Mouse (Mus musculus) intestine, postnatal 0 days (tissue): ENCODE results near the gene Rgs17. TPM values are rescaled to one million over a fixed set of nuclear protein-coding genes. Genes with fewer than 3 reads are reported as not detected.

Experiments
- ATAC-seq: fragments of 200-750 bp; cut with Nextera tagmentation; 2 replicates; pipeline ENCODE4 v1.8.0; 2017; ENCODE audit warnings: mild to moderate bottlenecking, moderate TSS enrichment, moderate library complexity
- H3K27ac ChIP-seq: fragments of 300-500 bp; sonication (generic); 2 replicates; pipeline ENCODE4 v1.5.1; 2014; ENCODE audit warnings: mild to moderate bottlenecking, low read depth, low read length, moderate library complexity
- H3K27me3 ChIP-seq: fragments of 300-500 bp; sonication (generic); replicated peaks from 2 replicates; pipeline ENCODE4 v1.6.1; 2014; ENCODE audit warnings: low read length, mixed read lengths; ENCODE audit not compliant: control insufficient read depth, insufficient read depth
- H3K36me3 ChIP-seq: fragments of 300-500 bp; sonication (generic); 2 replicates; pipeline ENCODE4 v1.6.1; 2014; ENCODE audit warnings: mild to moderate bottlenecking, moderate library complexity; ENCODE audit not compliant: control insufficient read depth, insufficient read depth
- H3K4me1 ChIP-seq: fragments of 300-500 bp; sonication (generic); replicated peaks from 2 replicates; pipeline ENCODE4 v1.6.1; 2014; ENCODE audit warnings: antibody characterized with exemption, low read length, mixed read lengths; ENCODE audit not compliant: control insufficient read depth, insufficient read depth
- H3K4me2 ChIP-seq: fragments of 300-500 bp; sonication (generic); replicated peaks from 2 replicates; pipeline ENCODE4 v1.6.1; 2014; ENCODE audit warnings: low read depth, mild to moderate bottlenecking, moderate library complexity
- H3K4me3 ChIP-seq: fragments of 300-500 bp; sonication (generic); 2 replicates; pipeline ENCODE4 v1.5.1; 2014; ENCODE audit warnings: low read depth, low read length
- H3K9ac ChIP-seq: fragments of 300-500 bp; sonication (generic); 2 replicates; pipeline ENCODE4 v1.6.1; 2014; ENCODE audit warnings: mild to moderate bottlenecking, low read depth, low read length
- H3K9me3 ChIP-seq: fragments of 300-500 bp; sonication (generic); 2 replicates; pipeline ENCODE4 v1.6.1; 2016; ENCODE audit warnings: mixed run types; ENCODE audit not compliant: control insufficient read depth
- CTCF ChIP-seq: sonication (generic); IDR thresholded peaks from 2 replicates; pipeline ENCODE4 v1.5.1; 2016; ENCODE audit warnings: low read depth, mild to moderate bottlenecking, control low read depth, antibody characterized with exemption, moderate library complexity
- WGBS: fragments of 180-500 bp; shearing (Covaris S2); extraction: QIAGEN DNeasy Blood & Tissue Kit; methylation state at CpG from one replicate; pipeline ENCODE4 v1.1.7; 2014; 5-methylcytosine and 5-hydroxymethylcytosine counted together
- polyA plus RNA-seq: library from polyadenylated mRNA; unstranded; fragments of >200 nt; fragmentation: Nextera tagmentation; extraction: Ambion mirVana; gene quantifications from 2 replicates; pipeline ENCODE4 v1.2.1, GENCODE M21; 2015

The Rgs17 gene
- polyA plus RNA-seq, 1 experiment from 2014 or later = 1.3 TPM

- peak overlapping the region; percentile 93 for H3K27ac ChIP-seq
- under 1% methylated on average over 37 of the region's 37 CpGs for WGBS
- H3K36me3 ChIP-seq = peaks cover 15% of the 10 kb centered on the region
- TF ChIP-seq CTCF = no peak
- no peaks in the 10 kb centered on the region for H3K27me3 ChIP-seq
- H3K4me3 ChIP-seq = peak overlapping the region; percentile 90
- peak; percentile 24 for ATAC-seq
- H3K4me1 ChIP-seq = no peaks in the 10 kb centered on the region; the same call in 1 of the 2 replicates
- no peaks in the 10 kb centered on the region for H3K9me3 ChIP-seq
- peak overlapping the region; percentile 85 for H3K4me2 ChIP-seq
- peak overlapping the region; percentile 88 for H3K9ac ChIP-seq
These were observed 98.9 kb downstream of the Rgs17 start for GRCm38 (mm10) chr10:5823291-5823739.

GRCm38 (mm10) chr10:5818772-5819171 is 103.4 kb downstream of the Rgs17 start:
- H3K36me3 ChIP-seq = peaks cover 39% of the 10 kb centered on the region

GRCm38 (mm10) chr10:5815968-5816367 is 106.2 kb downstream of the Rgs17 start:
- WGBS = 100% methylated on average over 2 of the region's 2 CpGs
- no peak overlapping the region for H3K9ac ChIP-seq
- H3K36me3 ChIP-seq = peaks cover 61% of the 10 kb centered on the region
- H3K27ac ChIP-seq = no peak overlapping the region
- H3K9me3 ChIP-seq = no peaks in the 10 kb centered on the region
- H3K27me3 ChIP-seq = no peaks in the 10 kb centered on the region
- H3K4me3 ChIP-seq = no peak overlapping the region
- H3K4me1 ChIP-seq = no peaks in the 10 kb centered on the region
- no peak for TF ChIP-seq CTCF
- ATAC-seq = no peak
- no peak overlapping the region for H3K4me2 ChIP-seq

More at GRCm38 (mm10) chr10:5818772-5819171, 103.4 kb downstream of the Rgs17 start:
- no peak for TF ChIP-seq CTCF
- ATAC-seq = no peak
- H3K4me2 ChIP-seq = no peak overlapping the region
- no peak overlapping the region for H3K9ac ChIP-seq
- WGBS = 78% methylated on average over 3 of the region's 3 CpGs
- H3K27me3 ChIP-seq = no peaks in the 10 kb centered on the region
- no peak overlapping the region for H3K4me3 ChIP-seq
- H3K9me3 ChIP-seq = no peaks in the 10 kb centered on the region
- no peak overlapping the region for H3K27ac ChIP-seq
- no peaks in the 10 kb centered on the region; the same call in 1 of the 2 replicates for H3K4me1 ChIP-seq

GRCm38 (mm10) chr10:5813724-5814123 is 108.5 kb downstream of the Rgs17 start:
- Histone ChIP-seq H3K36me3 (peaks cover 50% of the 10 kb centered on the region), H3K9ac (no peak overlapping the region)
- TF ChIP-seq CTCF = no peak

GRCm38 (mm10) chr10:5807683-5808082 is 114.5 kb downstream of the Rgs17 start:
- H3K9me3 ChIP-seq = no peaks in the 10 kb centered on the region
- peak overlapping the region; percentile 69 for H3K27ac ChIP-seq
- H3K4me3 ChIP-seq = no peak overlapping the region
- peaks cover 7% of the 10 kb centered on the region; the same call in 1 of the 2 replicates for H3K4me1 ChIP-seq
- TF ChIP-seq CTCF = no peak
- H3K27me3 ChIP-seq = no peaks in the 10 kb centered on the region
- no peak overlapping the region for H3K9ac ChIP-seq
- 0 out of 2 replicates have a peak overlapping the region, but pooled peaks have one; percentile 13 for H3K4me2 ChIP-seq
- peak; percentile 16 for ATAC-seq
- 42% methylated on average over 2 of the region's 2 CpGs for WGBS
- peaks cover 12% of the 10 kb centered on the region for H3K36me3 ChIP-seq

More at GRCm38 (mm10) chr10:5813724-5814123, 108.5 kb downstream of the Rgs17 start:
- no peak overlapping the region; the same call in 1 of the 2 replicates for H3K27ac ChIP-seq
- no peaks in the 10 kb centered on the region for H3K27me3 ChIP-seq
- no peak overlapping the region for H3K4me2 ChIP-seq
- WGBS = 62% methylated on average over 11 of the region's 11 CpGs
- H3K9me3 ChIP-seq = no peaks in the 10 kb centered on the region
- no peak overlapping the region for H3K4me3 ChIP-seq
- no peaks in the 10 kb centered on the region for H3K4me1 ChIP-seq
- ATAC-seq = peak; percentile 70

GRCm38 (mm10) chr10:5806996-5807395 is 115.2 kb downstream of the Rgs17 start:
- Histone ChIP-seq H3K27me3 (no peaks in the 10 kb centered on the region), H3K4me2 (0 out of 2 replicates have a peak overlapping the region, but pooled peaks have one; percentile 13), H3K9ac (no peak overlapping the region), H3K36me3 (peaks cover 7% of the 10 kb centered on the region), H3K9me3 (no peaks in the 10 kb centered on the region), H3K27ac (peak overlapping the region; percentile 74), H3K4me3 (no peak overlapping the region), H3K4me1 (peaks cover 8% of the 10 kb centered on the region; the same call in 1 of the 2 replicates)
- no peak for TF ChIP-seq CTCF
- no peak for ATAC-seq
- 33% methylated on average over 4 of the region's 4 CpGs for WGBS
